Mouse (Mus musculus): Measurements from ENCODE around the gene Gm33543. TPM values are rescaled to one million over a fixed set of nuclear protein-coding genes. Genes with fewer than 3 reads are reported as not detected.

Gm33543 gene
- polyA plus RNA-seq, 1 experiment from 2014 or later: not detected

DNA sequence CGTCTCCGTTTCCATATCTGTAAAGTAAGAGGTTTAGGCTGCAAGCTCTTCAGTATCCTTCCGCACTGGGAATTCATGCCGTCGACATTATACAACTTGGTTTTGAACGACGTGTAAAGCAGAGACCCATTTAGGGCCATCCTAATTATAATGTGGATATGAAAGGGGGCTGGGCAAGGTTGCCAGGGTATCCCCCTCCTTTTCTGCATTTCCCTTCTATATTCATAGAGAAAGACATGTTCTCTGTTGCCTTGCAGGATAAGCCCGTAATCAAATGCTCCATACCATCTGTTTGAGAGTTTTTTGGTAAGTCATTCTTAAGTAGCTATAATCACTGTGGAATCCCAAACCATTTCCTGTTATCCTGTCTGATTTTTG lies 51.3 kb downstream of the Gm33543 start:
- Histone ChIP-seq H3K36me3 (ENCODE audit: control insufficient read depth, insufficient read depth, low read length) (no peaks in the 10 kb centered on the region), H3K9me3 (replicated peaks; ENCODE audit: control insufficient read depth, low read length) (no peaks in the 10 kb centered on the region), H3K9ac (ENCODE audit: low read length) (no peak overlapping the region), H3K27me3 (replicated peaks; ENCODE audit: control insufficient read depth, insufficient read depth, low read length) (no peaks in the 10 kb centered on the region), H3K27ac (ENCODE audit: low read depth, low read length) (no peak overlapping the region), H3K4me3 (ENCODE audit: low read depth, low read length) (no peak overlapping the region), H3K4me1 (ENCODE audit: control insufficient read depth, insufficient read depth, low read length) (peaks cover 2% of the 10 kb centered on the region; the same call in 1 of the 2 replicates), H3K4me2 (ENCODE audit: low read length) (peak overlapping the region; percentile 25; the same call in 1 of the 2 replicates)
- peak; percentile 52; the same call in 1 of the 2 replicates for ATAC-seq
- WGBS: 41% methylated on average over 8 of the region's 8 CpGs
- DNase-seq (ENCODE audit: low spot score): no peak

DNA sequence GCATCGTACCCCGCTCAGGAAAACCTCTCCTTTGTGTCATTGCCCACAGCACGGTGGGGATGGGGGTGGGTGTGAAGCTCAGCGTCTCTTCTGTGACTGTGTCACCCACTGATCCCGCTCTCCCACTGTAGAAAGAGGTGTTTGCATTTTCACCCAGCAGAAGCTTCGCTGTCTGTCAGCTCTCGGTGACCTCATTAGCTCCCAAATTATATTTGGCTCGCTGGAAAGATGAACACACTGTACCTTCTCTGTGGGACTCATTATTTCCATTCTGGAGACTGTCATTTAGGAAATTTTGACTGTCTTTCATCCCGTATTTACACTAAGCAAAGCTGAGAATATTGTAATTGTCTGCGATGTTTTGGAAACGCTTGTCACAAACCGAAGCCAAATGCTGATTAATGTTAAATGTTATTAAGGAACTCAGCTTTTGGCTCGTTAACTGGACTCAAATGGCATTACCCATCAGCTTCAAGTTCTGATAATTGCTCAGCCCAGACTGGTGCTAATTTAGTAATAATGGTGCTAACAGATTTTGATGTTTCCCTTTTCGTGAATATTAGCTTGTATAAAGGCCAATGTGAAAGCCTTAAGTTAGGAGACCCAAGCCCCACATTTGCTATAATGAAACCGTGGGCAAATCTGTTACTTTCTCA lies 51.8 kb downstream of the Gm33543 start:
- Histone ChIP-seq H3K27me3 (replicated peaks; ENCODE audit: control insufficient read depth, insufficient read depth, low read length) (no peaks in the 10 kb centered on the region), H3K36me3 (ENCODE audit: control insufficient read depth, insufficient read depth, low read length) (no peaks in the 10 kb centered on the region), H3K9me3 (replicated peaks; ENCODE audit: control insufficient read depth, low read length) (no peaks in the 10 kb centered on the region), H3K9ac (ENCODE audit: low read length) (no peak overlapping the region), H3K4me3 (ENCODE audit: low read depth, low read length) (no peak overlapping the region), H3K4me1 (ENCODE audit: control insufficient read depth, insufficient read depth, low read length) (peaks cover 2% of the 10 kb centered on the region; the same call in 1 of the 2 replicates), H3K4me2 (ENCODE audit: low read length) (peak overlapping the region; percentile 25), H3K27ac (ENCODE audit: low read depth, low read length) (no peak overlapping the region)
- DNase-seq (ENCODE audit: low spot score): peak; percentile 83
- ATAC-seq: peak; percentile 72
- 29% methylated on average over 15 of the region's 15 CpGs for WGBS

DNA sequence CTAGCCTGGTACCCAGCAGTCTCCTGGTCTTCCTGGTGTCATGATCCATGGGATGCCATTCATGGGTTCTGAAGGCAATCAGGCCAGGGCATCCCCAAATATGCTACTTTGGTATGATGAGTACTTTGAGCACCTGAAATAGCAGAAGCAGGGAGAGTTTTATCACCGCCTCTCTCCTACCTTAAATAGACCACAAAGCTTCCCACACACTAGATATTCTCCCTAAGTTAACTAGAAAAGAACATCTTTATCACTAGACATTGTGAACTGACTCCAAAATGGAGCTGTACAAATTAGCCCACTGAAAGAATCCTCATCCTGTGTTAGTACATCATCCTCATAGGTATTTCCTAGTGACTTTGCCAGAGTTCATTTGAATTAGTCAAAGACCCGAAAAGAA lies 55.6 kb downstream of the Gm33543 start:
- H3K36me3 ChIP-seq (ENCODE audit: control insufficient read depth, insufficient read depth, low read length): no peaks in the 10 kb centered on the region
- no peak overlapping the region for H3K9ac ChIP-seq (ENCODE audit: low read length)
- peaks cover 2% of the 10 kb centered on the region; the same call in 1 of the 2 replicates for H3K4me1 ChIP-seq (ENCODE audit: control insufficient read depth, insufficient read depth, low read length)
- no peak overlapping the region for H3K27ac ChIP-seq (ENCODE audit: low read depth, low read length)
- H3K4me2 ChIP-seq (ENCODE audit: low read length): no peak overlapping the region
- ATAC-seq (no peak), DNase-seq (ENCODE audit: low spot score) (no peak)
- H3K4me3 ChIP-seq (ENCODE audit: low read depth, low read length): no peak overlapping the region
- H3K27me3 ChIP-seq (replicated peaks; ENCODE audit: control insufficient read depth, insufficient read depth, low read length): no peaks in the 10 kb centered on the region
- WGBS: 93% methylated on average over 2 of the region's 2 CpGs
- no peaks in the 10 kb centered on the region for H3K9me3 ChIP-seq (replicated peaks; ENCODE audit: control insufficient read depth, low read length)

DNA sequence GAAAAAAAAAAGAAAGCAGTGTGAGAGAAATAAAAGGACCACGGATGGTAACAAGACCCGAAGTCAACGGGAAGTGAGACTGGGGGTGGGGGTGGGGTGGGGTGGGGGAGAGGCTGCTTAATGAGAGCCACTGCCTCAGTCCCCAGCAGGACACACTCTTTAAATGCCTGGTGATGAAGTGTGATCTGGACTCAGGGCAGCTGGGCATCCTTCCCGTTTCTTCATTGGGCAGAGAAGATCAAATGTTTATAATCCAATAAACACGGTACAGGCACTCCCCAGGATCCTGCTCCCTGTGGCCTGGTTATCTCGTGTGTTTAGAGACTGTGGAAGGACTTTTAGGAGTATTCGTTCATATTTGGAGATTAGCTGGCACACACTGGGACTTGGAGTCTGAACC lies 57.9 kb downstream of the Gm33543 start:
- Histone ChIP-seq H3K27me3 (replicated peaks; ENCODE audit: control insufficient read depth, insufficient read depth, low read length) (no peaks in the 10 kb centered on the region), H3K27ac (ENCODE audit: low read depth, low read length) (no peak overlapping the region), H3K9me3 (replicated peaks; ENCODE audit: control insufficient read depth, low read length) (no peaks in the 10 kb centered on the region), H3K4me1 (ENCODE audit: control insufficient read depth, insufficient read depth, low read length) (no peaks in the 10 kb centered on the region), H3K9ac (ENCODE audit: low read length) (no peak overlapping the region), H3K4me2 (ENCODE audit: low read length) (no peak overlapping the region), H3K4me3 (ENCODE audit: low read depth, low read length) (no peak overlapping the region), H3K36me3 (ENCODE audit: control insufficient read depth, insufficient read depth, low read length) (no peaks in the 10 kb centered on the region)
- no peak for DNase-seq (ENCODE audit: low spot score)
- no peak for ATAC-seq
- WGBS: 69% methylated on average over 7 of the region's 7 CpGs

DNA sequence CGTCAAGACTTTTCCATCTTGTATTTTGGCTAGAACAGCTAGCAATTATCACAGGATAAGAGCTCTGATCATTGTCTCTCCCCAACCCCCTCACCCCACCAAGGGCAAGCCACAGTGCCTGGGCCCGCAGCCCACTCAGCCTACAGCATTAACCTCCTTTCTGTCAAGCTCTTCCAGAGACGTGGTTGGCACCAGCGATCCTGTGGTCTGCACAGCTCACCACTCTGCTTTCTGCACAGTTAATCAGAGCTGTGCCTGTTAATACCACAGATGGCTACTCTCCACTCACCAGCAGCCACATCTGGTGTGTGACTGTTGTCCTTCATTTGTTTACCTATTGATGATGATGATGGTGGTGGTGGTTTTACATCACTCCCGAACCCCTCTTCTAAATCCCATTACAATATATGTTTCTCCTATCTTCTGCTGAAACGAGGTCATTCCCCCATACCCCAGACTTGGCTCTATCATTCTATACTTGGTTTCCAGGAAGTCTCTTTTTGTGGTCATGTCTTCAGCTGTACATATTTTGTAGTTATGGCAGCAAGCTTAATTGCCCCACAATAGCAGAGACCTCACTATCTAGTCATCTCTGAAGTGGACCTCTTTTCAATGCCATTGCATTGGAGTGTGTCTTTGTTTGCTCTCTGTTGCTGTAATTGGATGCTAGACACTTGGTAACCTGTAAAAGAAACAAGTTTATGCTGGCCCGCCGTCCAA lies 61.7 kb downstream of the Gm33543 start:
- H3K9me3 ChIP-seq (replicated peaks; ENCODE audit: control insufficient read depth, low read length): no peaks in the 10 kb centered on the region
- H3K4me3 ChIP-seq (ENCODE audit: low read depth, low read length): no peak overlapping the region
- no peak overlapping the region for H3K27ac ChIP-seq (ENCODE audit: low read depth, low read length)
- no peak overlapping the region for H3K4me2 ChIP-seq (ENCODE audit: low read length)
- WGBS: 90% methylated on average over 8 of the region's 8 CpGs
- ATAC-seq (no peak), DNase-seq (ENCODE audit: low spot score) (no peak)
- H3K27me3 ChIP-seq (replicated peaks; ENCODE audit: control insufficient read depth, insufficient read depth, low read length): no peaks in the 10 kb centered on the region
- H3K4me1 ChIP-seq (ENCODE audit: control insufficient read depth, insufficient read depth, low read length): no peaks in the 10 kb centered on the region
- H3K9ac ChIP-seq (ENCODE audit: low read length): no peak overlapping the region
- no peaks in the 10 kb centered on the region for H3K36me3 ChIP-seq (ENCODE audit: control insufficient read depth, insufficient read depth, low read length)

DNA sequence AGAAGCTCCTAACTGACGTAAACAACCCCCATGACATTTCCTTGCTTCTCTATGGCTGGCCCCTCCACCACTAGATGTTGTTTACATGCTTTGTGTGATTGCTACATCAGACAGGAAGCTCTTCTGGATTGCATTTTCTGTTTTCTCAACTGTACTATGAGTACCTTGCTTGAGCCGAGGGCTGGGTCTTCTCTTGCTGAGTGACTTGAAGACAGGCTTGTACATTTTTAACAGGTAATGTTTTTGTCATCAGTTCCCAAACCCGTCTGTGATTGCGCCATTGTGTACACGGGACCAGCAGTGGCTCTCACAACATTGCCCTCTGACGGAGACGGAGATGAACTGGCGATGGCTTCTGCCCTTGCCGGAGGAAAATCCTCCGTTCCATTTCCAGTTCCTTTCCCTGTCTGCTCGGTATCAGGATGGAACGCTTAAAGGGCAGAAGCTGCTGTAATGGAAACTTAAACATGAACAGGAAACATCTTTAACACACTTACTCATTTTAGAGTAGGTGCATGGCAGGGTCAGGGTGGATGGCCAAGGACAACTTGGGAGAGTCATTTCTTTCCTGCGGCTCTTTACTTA lies 62.8 kb downstream of the Gm33543 start:
- H3K9me3 ChIP-seq (replicated peaks; ENCODE audit: control insufficient read depth, low read length): no peaks in the 10 kb centered on the region
- no peaks in the 10 kb centered on the region for H3K36me3 ChIP-seq (ENCODE audit: control insufficient read depth, insufficient read depth, low read length)
- DNase-seq (ENCODE audit: low spot score) (no peak), ATAC-seq (no peak)
- H3K4me3 ChIP-seq (ENCODE audit: low read depth, low read length): no peak overlapping the region
- 92% methylated on average over 13 of the region's 13 CpGs for WGBS
- H3K4me1 ChIP-seq (ENCODE audit: control insufficient read depth, insufficient read depth, low read length): no peaks in the 10 kb centered on the region
- H3K9ac ChIP-seq (ENCODE audit: low read length): no peak overlapping the region
- no peak overlapping the region for H3K4me2 ChIP-seq (ENCODE audit: low read length)
- H3K27me3 ChIP-seq (replicated peaks; ENCODE audit: control insufficient read depth, insufficient read depth, low read length): no peaks in the 10 kb centered on the region
- H3K27ac ChIP-seq (ENCODE audit: low read depth, low read length): no peak overlapping the region

DNA sequence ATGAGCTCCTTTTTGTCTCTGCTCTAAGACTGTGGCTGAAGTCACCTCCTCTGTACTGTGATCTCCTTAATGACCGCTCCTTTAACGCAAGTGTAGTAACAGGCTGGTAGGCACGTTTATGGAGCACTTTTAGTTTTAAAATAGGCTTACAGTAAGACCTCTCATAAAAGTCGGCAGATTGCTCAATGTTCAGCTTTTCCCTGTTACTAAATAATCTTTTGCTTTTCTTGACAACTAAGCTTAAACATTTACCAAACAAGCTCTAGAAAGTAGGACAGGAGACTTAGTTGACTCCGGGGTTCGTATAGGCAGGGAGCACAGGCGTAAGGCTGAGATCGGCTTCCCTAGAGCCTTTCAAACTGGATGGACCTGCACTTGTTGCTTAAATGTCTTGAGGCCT lies 64.1 kb downstream of the Gm33543 start:
- H3K9ac ChIP-seq (ENCODE audit: low read length): no peak overlapping the region
- 91% methylated on average over 8 of the region's 8 CpGs for WGBS
- no peaks in the 10 kb centered on the region for H3K27me3 ChIP-seq (replicated peaks; ENCODE audit: control insufficient read depth, insufficient read depth, low read length)
- H3K27ac ChIP-seq (ENCODE audit: low read depth, low read length): no peak overlapping the region
- H3K9me3 ChIP-seq (replicated peaks; ENCODE audit: control insufficient read depth, low read length): no peaks in the 10 kb centered on the region
- no peak for DNase-seq (ENCODE audit: low spot score)
- H3K4me1 ChIP-seq (ENCODE audit: control insufficient read depth, insufficient read depth, low read length): no peaks in the 10 kb centered on the region
- no peak overlapping the region for H3K4me3 ChIP-seq (ENCODE audit: low read depth, low read length)
- ATAC-seq: no peak
- no peaks in the 10 kb centered on the region for H3K36me3 ChIP-seq (ENCODE audit: control insufficient read depth, insufficient read depth, low read length)
- no peak overlapping the region for H3K4me2 ChIP-seq (ENCODE audit: low read length)

DNA sequence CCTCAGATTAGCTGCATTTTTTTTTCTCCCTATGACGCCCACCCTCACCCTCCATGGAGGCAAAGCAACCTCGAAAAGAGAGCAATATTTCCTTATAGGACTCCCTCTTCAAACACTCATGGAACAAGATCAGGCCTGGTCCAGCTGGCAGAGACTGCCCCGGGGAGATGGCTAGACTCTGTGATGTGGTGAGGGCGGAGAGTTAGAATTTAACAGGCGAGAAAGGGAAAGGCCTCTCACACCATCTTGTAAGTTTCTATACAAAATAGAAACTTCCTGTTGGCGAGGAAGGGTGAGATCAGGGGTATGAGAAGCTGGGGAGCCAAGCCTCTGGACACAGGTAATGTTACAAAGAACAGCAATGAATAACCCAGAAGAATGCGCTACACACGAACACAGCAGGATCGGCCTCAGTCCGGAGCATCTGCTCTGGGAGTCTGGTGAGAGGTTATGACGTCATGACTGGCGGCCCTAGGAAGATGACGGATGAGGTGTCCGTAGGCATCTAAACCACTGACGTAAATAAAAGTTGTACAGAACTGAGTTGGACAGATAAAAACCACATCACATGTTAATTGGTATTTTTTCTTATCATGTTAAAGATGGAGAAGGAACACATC lies 64.9 kb downstream of the Gm33543 start:
- H3K4me2 ChIP-seq (ENCODE audit: low read length): no peak overlapping the region
- DNase-seq (ENCODE audit: low spot score) (no peak), ATAC-seq (no peak)
- H3K27ac ChIP-seq (ENCODE audit: low read depth, low read length): no peak overlapping the region
- H3K4me1 ChIP-seq (ENCODE audit: control insufficient read depth, insufficient read depth, low read length): no peaks in the 10 kb centered on the region
- WGBS: 89% methylated on average over 15 of the region's 15 CpGs
- no peak overlapping the region for H3K4me3 ChIP-seq (ENCODE audit: low read depth, low read length)
- no peaks in the 10 kb centered on the region for H3K36me3 ChIP-seq (ENCODE audit: control insufficient read depth, insufficient read depth, low read length)
- no peaks in the 10 kb centered on the region for H3K9me3 ChIP-seq (replicated peaks; ENCODE audit: control insufficient read depth, low read length)
- no peak overlapping the region for H3K9ac ChIP-seq (ENCODE audit: low read length)
- H3K27me3 ChIP-seq (replicated peaks; ENCODE audit: control insufficient read depth, insufficient read depth, low read length): no peaks in the 10 kb centered on the region

Measured in forebrain, embryonic 14.5 days (tissue).